Mouse (Mus musculus): ENCODE measurements around the gene Pdzph1. TPM values are rescaled to one million over a fixed set of nuclear protein-coding genes. Genes with fewer than 3 reads are reported as not detected.

The Pdzph1 gene
- polyA plus RNA-seq, 1 experiment from 2014 or later, result 24.2 TPM

DNA sequence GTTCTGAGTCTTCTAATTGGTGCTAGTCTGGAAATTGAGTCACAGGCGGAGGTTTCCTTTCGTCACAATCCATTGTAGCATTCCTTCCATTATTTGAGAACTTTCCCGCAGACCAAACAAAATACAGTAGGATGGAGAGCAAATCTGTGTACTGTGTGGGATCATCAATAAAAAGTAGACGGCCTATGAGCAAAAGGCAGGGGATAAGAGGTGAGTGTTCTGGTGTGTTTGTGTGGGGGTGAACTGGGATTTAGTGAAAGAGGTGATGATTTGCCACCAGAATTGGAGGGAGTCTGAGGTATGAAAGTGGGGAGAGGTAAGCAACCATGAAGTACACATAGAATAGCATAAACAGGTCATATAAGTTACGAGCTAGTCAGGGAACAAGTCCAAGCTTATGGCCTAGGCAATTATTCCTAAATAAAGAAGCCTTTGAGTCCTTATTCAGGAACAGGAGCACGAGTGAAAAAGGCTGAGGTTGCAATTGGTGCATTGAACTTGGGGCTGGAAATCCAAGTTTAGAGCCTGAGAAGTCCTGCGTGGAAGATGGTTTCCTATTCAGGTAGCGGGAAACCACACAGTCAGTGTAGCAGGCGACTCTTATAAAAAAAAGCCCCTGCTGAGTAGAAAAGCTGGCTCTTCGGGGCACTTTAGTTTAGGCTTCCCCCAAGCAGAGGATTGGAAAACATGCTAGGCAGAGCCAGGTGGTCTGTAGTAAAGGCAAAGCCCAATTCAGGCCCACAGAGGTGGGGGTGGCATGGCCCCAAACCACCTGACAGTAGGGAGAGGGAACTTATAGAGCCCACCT is 48.0 kb downstream of the Pdzph1 start:
- H3K36me3 ChIP-seq (replicated peaks), result no peaks in the 10 kb centered on the region
- no peak overlapping the region for H3K27ac ChIP-seq
- no peak overlapping the region for H3K4me3 ChIP-seq
- H3K9me3 ChIP-seq, result no peaks in the 10 kb centered on the region
- H3K4me1 ChIP-seq, result peaks cover 6% of the 10 kb centered on the region; the same call in 1 of the 2 replicates
- DNase-seq (ENCODE audit: extremely low spot score, low spot score), result no peak
- WGBS, result 72% methylated on average over 10 of the region's 10 CpGs
- H3K27me3 ChIP-seq (ENCODE audit: poor library complexity, severe bottlenecking), result no peaks in the 10 kb centered on the region

GRCm38 (mm10) chr17:58938598-58938997 is 52.6 kb downstream of the Pdzph1 start:
- H3K27me3 ChIP-seq (ENCODE audit: poor library complexity, severe bottlenecking), result no peaks in the 10 kb centered on the region
- WGBS, result 86% methylated on average over 1 of the region's 1 CpGs
- H3K4me3 ChIP-seq, result no peak overlapping the region
- no peak overlapping the region for H3K27ac ChIP-seq
- no peaks in the 10 kb centered on the region for H3K9me3 ChIP-seq
- peaks cover 23% of the 10 kb centered on the region for H3K4me1 ChIP-seq
- no peaks in the 10 kb centered on the region for H3K36me3 ChIP-seq (replicated peaks)
- no peak for DNase-seq (ENCODE audit: extremely low spot score, low spot score)

DNA sequence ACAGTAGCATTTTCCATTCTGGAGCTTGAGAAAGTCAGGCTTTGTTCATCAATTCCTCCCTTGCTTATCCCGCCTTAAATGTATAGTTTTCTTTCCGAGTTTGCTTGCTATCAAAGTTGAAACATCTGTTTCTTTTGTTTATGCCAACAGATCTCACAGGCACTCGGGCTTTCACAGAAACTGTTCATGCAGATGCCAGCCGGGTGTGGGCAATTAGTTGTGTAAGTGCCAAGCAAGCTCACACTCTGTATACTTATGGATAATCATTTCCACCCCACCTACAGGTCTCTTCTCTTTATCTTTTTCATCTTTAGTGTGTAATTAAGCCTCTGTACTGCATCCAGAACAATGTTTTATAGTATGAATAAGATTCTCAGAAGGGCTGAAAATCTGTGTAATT is 53.6 kb downstream of the Pdzph1 start:
- Histone ChIP-seq H3K4me1 (peaks cover 30% of the 10 kb centered on the region), H3K27ac (peak overlapping the region; percentile 16; the same call in 1 of the 2 replicates)
- 58% methylated on average over 4 of the region's 4 CpGs for WGBS

GRCm38 (mm10) chr17:58932983-58933280 is 58.2 kb downstream of the Pdzph1 start:
- peaks cover 45% of the 10 kb centered on the region for H3K4me1 ChIP-seq
- DNase-seq (ENCODE audit: extremely low spot score, low spot score), result no peak
- H3K36me3 ChIP-seq (replicated peaks), result no peaks in the 10 kb centered on the region; the same call in 1 of the 2 replicates
- H3K4me3 ChIP-seq, result peak overlapping the region; percentile 19; the same call in 1 of the 2 replicates
- H3K27ac ChIP-seq, result peak overlapping the region; percentile 84
- H3K27me3 ChIP-seq (ENCODE audit: poor library complexity, severe bottlenecking), result no peaks in the 10 kb centered on the region
- H3K9me3 ChIP-seq, result no peaks in the 10 kb centered on the region
- WGBS, result 6% methylated on average over 1 of the region's 1 CpGs

More for the DNA sequence above, 53.6 kb downstream of the Pdzph1 start:
- Histone ChIP-seq H3K4me3 (no peak overlapping the region), H3K27me3 (ENCODE audit: poor library complexity, severe bottlenecking) (no peaks in the 10 kb centered on the region), H3K9me3 (no peaks in the 10 kb centered on the region), H3K36me3 (replicated peaks) (no peaks in the 10 kb centered on the region)
- no peak for DNase-seq (ENCODE audit: extremely low spot score, low spot score)

- Histone ChIP-seq H3K9me3 (no peaks in the 10 kb centered on the region), H3K4me3 (peak overlapping the region; percentile 34), H3K27me3 (ENCODE audit: poor library complexity, severe bottlenecking) (no peaks in the 10 kb centered on the region), H3K27ac (peak overlapping the region; percentile 84), H3K36me3 (replicated peaks) (no peaks in the 10 kb centered on the region; the same call in 1 of the 2 replicates), H3K4me1 (peaks cover 40% of the 10 kb centered on the region)
- DNase-seq (ENCODE audit: extremely low spot score, low spot score), result peak; percentile 65
- WGBS, result 4% methylated on average over 2 of the region's 2 CpGs
Measured at GRCm38 (mm10) chr17:58932279-58932982, 58.7 kb downstream of the Pdzph1 start.

- whole genome bisulfite sequencing, result 82% methylated on average over 10 of the region's 10 CpGs
- Histone ChIP-seq H3K4me1 (peaks cover 8% of the 10 kb centered on the region), H3K4me3 (no peak overlapping the region), H3K9me3 (no peaks in the 10 kb centered on the region), H3K27ac (no peak overlapping the region), H3K27me3 (ENCODE audit: poor library complexity, severe bottlenecking) (no peaks in the 10 kb centered on the region), H3K36me3 (replicated peaks) (no peaks in the 10 kb centered on the region; the same call in 1 of the 2 replicates)
- no peak for DNase-seq (ENCODE audit: extremely low spot score, low spot score)
Measured at GRCm38 (mm10) chr17:58924754-58925546, 66.2 kb downstream of the Pdzph1 start.

DNA sequence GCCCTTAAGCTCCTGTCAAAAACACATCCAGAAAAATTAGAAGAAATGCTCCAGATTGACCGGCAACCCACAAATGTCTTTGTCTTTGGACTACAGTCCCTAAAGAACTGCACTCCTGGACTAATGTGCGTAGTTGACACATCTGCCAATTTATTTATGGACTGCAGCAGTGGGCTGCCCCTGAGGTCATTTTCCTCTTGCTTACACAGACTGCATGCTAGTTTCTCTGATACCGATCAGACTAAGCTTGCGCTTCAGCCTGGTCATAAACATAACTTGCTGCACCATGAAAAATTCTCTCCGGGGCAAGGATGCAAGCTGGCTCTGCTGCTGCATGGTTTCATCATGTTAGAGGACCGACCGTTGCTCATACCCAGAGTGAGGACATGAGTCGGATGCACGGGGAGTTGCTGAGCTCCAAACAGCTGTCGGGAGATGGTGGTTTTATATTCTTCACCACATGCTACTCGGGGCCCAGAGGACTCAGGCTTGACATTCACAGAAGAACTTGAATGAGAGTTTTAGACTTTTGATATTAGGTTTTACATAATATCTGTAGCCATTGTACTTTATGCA is 67.2 kb downstream of the Pdzph1 start:
- whole genome bisulfite sequencing, result 91% methylated on average over 11 of the region's 11 CpGs
- H3K9me3 ChIP-seq, result no peaks in the 10 kb centered on the region
- H3K4me1 ChIP-seq, result peaks cover 18% of the 10 kb centered on the region
- H3K27ac ChIP-seq, result no peak overlapping the region
- H3K36me3 ChIP-seq (replicated peaks), result no peaks in the 10 kb centered on the region; the same call in 1 of the 2 replicates
- DNase-seq (ENCODE audit: extremely low spot score, low spot score), result no peak
- H3K4me3 ChIP-seq, result no peak overlapping the region
- H3K27me3 ChIP-seq (ENCODE audit: poor library complexity, severe bottlenecking), result no peaks in the 10 kb centered on the region

DNA sequence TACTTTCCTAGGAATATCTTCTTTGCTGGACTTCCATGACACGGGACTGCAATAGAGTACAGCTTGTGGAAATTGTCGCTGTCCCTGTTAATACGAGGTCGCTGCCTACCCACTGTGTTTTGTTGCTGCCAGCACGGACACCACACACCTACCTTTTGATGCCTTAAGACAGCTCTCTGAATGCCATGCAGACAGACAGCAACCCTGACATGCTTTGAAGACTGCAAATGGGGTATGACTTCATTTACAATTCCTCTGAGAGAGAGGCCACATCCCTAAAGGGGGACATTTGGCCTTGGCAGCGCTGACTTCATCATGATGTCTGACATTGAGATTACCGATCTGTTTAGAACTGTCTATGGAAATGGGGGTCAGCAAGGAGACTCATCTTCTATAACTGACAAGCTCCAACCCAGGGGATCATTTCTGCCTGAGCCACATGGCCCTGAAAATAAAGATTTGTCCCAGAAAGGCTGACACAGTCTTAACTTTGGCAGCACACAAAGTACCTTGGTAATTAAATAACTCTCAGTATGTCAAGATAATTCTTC is 67.8 kb downstream of the Pdzph1 start:
- Histone ChIP-seq H3K27me3 (ENCODE audit: poor library complexity, severe bottlenecking) (no peaks in the 10 kb centered on the region), H3K36me3 (replicated peaks) (no peaks in the 10 kb centered on the region; the same call in 1 of the 2 replicates), H3K27ac (no peak overlapping the region), H3K4me1 (peaks cover 19% of the 10 kb centered on the region), H3K4me3 (no peak overlapping the region), H3K9me3 (no peaks in the 10 kb centered on the region)
- 93% methylated on average over 7 of the region's 7 CpGs for WGBS
- no peak for DNase-seq (ENCODE audit: extremely low spot score, low spot score)

- Histone ChIP-seq H3K4me1 (peaks cover 19% of the 10 kb centered on the region), H3K36me3 (replicated peaks) (no peaks in the 10 kb centered on the region; the same call in 1 of the 2 replicates), H3K9me3 (no peaks in the 10 kb centered on the region), H3K27me3 (ENCODE audit: poor library complexity, severe bottlenecking) (no peaks in the 10 kb centered on the region), H3K4me3 (no peak overlapping the region), H3K27ac (no peak overlapping the region)
- DNase-seq (ENCODE audit: extremely low spot score, low spot score), result no peak
- 92% methylated on average over 2 of the region's 2 CpGs for WGBS
Measured at GRCm38 (mm10) chr17:58922821-58923220, 68.4 kb downstream of the Pdzph1 start.

DNA sequence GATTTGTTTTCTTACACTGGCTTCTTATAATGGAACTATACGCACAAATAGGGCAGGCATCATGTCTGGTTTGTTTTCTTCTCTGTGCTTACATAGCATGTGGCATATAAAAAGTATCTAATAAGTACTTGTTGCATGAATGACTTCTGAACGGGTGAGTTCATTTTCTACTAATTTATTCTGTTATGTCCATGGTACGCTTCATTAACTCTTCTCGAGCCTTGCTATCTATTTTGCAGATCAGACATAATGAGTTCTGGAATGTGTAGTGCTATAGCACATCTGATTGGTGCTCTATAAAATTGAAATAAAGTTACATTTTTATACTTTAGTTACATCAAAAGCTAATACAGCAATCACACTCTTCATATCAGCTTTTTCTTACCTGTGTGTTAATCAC is 71.2 kb downstream of the Pdzph1 start:
- DNase-seq (ENCODE audit: extremely low spot score, low spot score), result no peak
- peaks cover 19% of the 10 kb centered on the region for H3K4me1 ChIP-seq
- 52% methylated on average over 4 of the region's 4 CpGs for WGBS
- no peaks in the 10 kb centered on the region for H3K9me3 ChIP-seq
- H3K36me3 ChIP-seq (replicated peaks), result no peaks in the 10 kb centered on the region; the same call in 1 of the 2 replicates
- no peak overlapping the region for H3K27ac ChIP-seq
- no peak overlapping the region for H3K4me3 ChIP-seq
- no peaks in the 10 kb centered on the region for H3K27me3 ChIP-seq (ENCODE audit: poor library complexity, severe bottlenecking)

DNA sequence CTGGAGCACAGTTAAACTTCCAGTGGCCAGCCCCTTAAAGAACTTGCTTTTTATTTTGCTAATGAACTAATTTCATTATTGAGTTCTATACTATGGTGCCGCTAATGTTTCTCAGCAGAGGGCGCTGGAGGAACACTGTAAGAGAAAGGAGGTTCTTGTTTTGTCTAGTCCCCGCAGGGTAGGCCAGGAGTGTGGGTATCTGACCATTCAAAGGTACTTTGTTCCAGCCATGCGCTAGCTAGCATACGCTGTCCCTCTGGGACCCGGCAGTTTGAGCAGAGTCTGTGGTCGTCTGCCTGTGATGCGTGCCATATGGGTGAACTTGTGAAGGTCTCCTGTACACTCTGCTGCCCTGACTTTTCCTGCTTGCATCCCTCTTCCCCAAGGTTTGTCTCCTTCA is 72.1 kb downstream of the Pdzph1 start:
- H3K9me3 ChIP-seq, result no peaks in the 10 kb centered on the region
- H3K27ac ChIP-seq, result peak overlapping the region; percentile 82
- DNase-seq (ENCODE audit: extremely low spot score, low spot score), result peak; percentile 62
- H3K27me3 ChIP-seq (ENCODE audit: poor library complexity, severe bottlenecking), result no peaks in the 10 kb centered on the region
- peak overlapping the region; percentile 25; the same call in 1 of the 2 replicates for H3K4me3 ChIP-seq
- H3K4me1 ChIP-seq, result peaks cover 19% of the 10 kb centered on the region
- 3% methylated on average over 8 of the region's 8 CpGs for WGBS
- H3K36me3 ChIP-seq (replicated peaks), result no peaks in the 10 kb centered on the region; the same call in 1 of the 2 replicates

GRCm38 (mm10) chr17:58918539-58918938 is 72.6 kb downstream of the Pdzph1 start:
- Histone ChIP-seq H3K27ac (no peak overlapping the region; the same call in 1 of the 2 replicates), H3K4me3 (no peak overlapping the region), H3K36me3 (replicated peaks) (no peaks in the 10 kb centered on the region; the same call in 1 of the 2 replicates), H3K27me3 (ENCODE audit: poor library complexity, severe bottlenecking) (no peaks in the 10 kb centered on the region), H3K9me3 (no peaks in the 10 kb centered on the region), H3K4me1 (peaks cover 19% of the 10 kb centered on the region)
- DNase-seq (ENCODE audit: extremely low spot score, low spot score), result no peak
- 88% methylated on average over 3 of the region's 3 CpGs for WGBS

Data from forebrain, embryonic 10.5 days (tissue).